Mouse (Mus musculus): ENCODE data around the gene Pqbp1.

DNA sequence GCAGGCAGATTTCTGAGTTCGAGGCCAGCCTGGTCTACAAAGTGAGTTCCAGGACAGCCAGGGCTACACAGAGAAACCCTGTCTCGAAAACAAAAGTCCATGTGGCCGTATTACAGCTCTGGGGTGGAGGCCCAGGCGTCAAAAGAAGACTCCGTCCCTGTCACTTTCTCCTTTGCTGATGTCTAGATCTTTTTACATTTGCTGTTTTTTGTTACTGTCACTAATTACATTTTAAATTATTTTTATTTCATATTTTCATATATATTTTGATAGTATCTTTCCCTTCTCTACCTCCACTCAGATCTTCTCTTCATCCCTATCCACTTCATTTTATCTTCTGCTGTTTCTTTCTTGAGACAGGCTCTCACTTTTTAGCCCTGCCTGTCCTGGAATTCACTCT is 8.7 kb upstream of the Pqbp1 start, which contains the start of gene Gm10491:
- TF ChIP-seq CTCF (IDR thresholded peaks at IDR 0.05) (no peak), POLR2A (IDR thresholded peaks at IDR 0.05; ENCODE audit: insufficient read depth, low read depth, low read length) (no peak), EP300 (IDR thresholded peaks at IDR 0.05; ENCODE audit: insufficient read depth, low read depth, low read length) (no peak)
